Mouse (Mus musculus) kidney, adult 2 months (tissue): ENCODE measurements at regions not wholly inside any gene's neighbourhood (a gene's known extent, or its start where the extent isn't known, plus 50 kb on each side); places are given as distances from the start of the nearest gene placed in this dataset.

ENCODE experiments used
- DNase-seq: peaks from one replicate; pipeline ENCODE4 v3.0.0; 2021
- H3K27ac ChIP-seq: fragments of 200-500 bp; 2 replicates; pipeline ENCODE4 v1.5.1; 2012; ENCODE audit warnings: low read depth, low read length, control low read depth, inconsistent platforms; ENCODE audit not compliant: insufficient read depth
- H3K27me3 ChIP-seq: fragments of 200-500 bp; replicated peaks from 2 replicates; pipeline ENCODE4 v1.6.1; 2012; ENCODE audit warnings: mild to moderate bottlenecking, moderate library complexity, low read length, inconsistent platforms; ENCODE audit not compliant: control insufficient read depth, insufficient read depth
- H3K36me3 ChIP-seq: fragments of 200-500 bp; 2 replicates; pipeline ENCODE4 v1.6.1; 2012; ENCODE audit warnings: mild to moderate bottlenecking, moderate library complexity, low read length, inconsistent platforms; ENCODE audit not compliant: control insufficient read depth, insufficient read depth
- H3K4me1 ChIP-seq: fragments of 200-500 bp; 2 replicates; pipeline ENCODE4 v1.6.1; 2011; ENCODE audit warnings: low read length; ENCODE audit not compliant: control insufficient read depth, insufficient read depth
- H3K4me3 ChIP-seq: fragments of 200-500 bp; 2 replicates; pipeline ENCODE4 v1.5.1; 2011; ENCODE audit warnings: mild to moderate bottlenecking, low read depth, low read length, control low read depth; ENCODE audit not compliant: insufficient read depth
- CTCF ChIP-seq: fragments of 200-500 bp; conservative IDR thresholded peaks from 2 replicates; pipeline ENCODE4 v1.5.1; 2011; ENCODE audit warnings: low read depth, mild to moderate bottlenecking, control low read depth, low read length, moderate library complexity, mixed read lengths; ENCODE audit not compliant: insufficient read depth, insufficient read length
- POLR2A ChIP-seq: fragments of 200-500 bp; IDR thresholded peaks from one replicate; pipeline ENCODE4 v1.6.1; 2011; ENCODE audit warnings: low read depth, low read length, control low read depth
- WGBS: fragments of 180-500 bp; shearing (Covaris S2); methylation state at CpG from one replicate; pipeline ENCODE4 v1.1.7; 2018; 5-methylcytosine and 5-hydroxymethylcytosine counted together

- peak overlapping the region; percentile 0; the same call in 1 of the 2 replicates for H3K27ac ChIP-seq
- H3K4me1 ChIP-seq = no peaks in the 10 kb centered on the region
- peak; percentile 58 for DNase-seq
- H3K36me3 ChIP-seq = no peaks in the 10 kb centered on the region
- no peaks in the 10 kb centered on the region for H3K27me3 ChIP-seq
- no peak for TF ChIP-seq POLR2A
- no peak for TF ChIP-seq CTCF
- 47% methylated on average over 6 of the region's 6 CpGs for WGBS
- H3K4me3 ChIP-seq = no peak overlapping the region
These were observed 362.2 kb upstream of the Adgrl2 start for GRCm38 (mm10) chr3:149352546-149352945.

GRCm38 (mm10) chr3:149349731-149350130 lies 359.4 kb upstream of the Adgrl2 start:
- Histone ChIP-seq H3K4me3 (no peak overlapping the region), H3K27ac (no peak overlapping the region), H3K4me1 (no peaks in the 10 kb centered on the region), H3K36me3 (no peaks in the 10 kb centered on the region), H3K27me3 (no peaks in the 10 kb centered on the region)
- no peak for DNase-seq
- 37% methylated on average over 6 of the region's 6 CpGs for WGBS
- TF ChIP-seq CTCF (no peak), POLR2A (no peak)

GRCm38 (mm10) chr3:149349211-149349697 lies 358.9 kb upstream of the Adgrl2 start:
- WGBS = 29% methylated on average over 9 of the region's 9 CpGs
- Histone ChIP-seq H3K27me3 (no peaks in the 10 kb centered on the region), H3K27ac (peak overlapping the region; percentile 41), H3K36me3 (no peaks in the 10 kb centered on the region), H3K4me3 (no peak overlapping the region), H3K4me1 (no peaks in the 10 kb centered on the region)
- TF ChIP-seq CTCF (peak; percentile 89), POLR2A (no peak)
- peak; percentile 84 for DNase-seq

GRCm38 (mm10) chr3:149348459-149348971 lies 358.2 kb upstream of the Adgrl2 start:
- WGBS = 59% methylated on average over 1 of the region's 1 CpGs
- H3K27ac ChIP-seq = peak overlapping the region; percentile 46
- no peaks in the 10 kb centered on the region for H3K36me3 ChIP-seq
- TF ChIP-seq CTCF = no peak
- TF ChIP-seq POLR2A = no peak
- DNase-seq = no peak
- no peaks in the 10 kb centered on the region for H3K27me3 ChIP-seq
- H3K4me1 ChIP-seq = no peaks in the 10 kb centered on the region
- H3K4me3 ChIP-seq = no peak overlapping the region

GRCm38 (mm10) chr3:149347241-149347992 lies 357.1 kb upstream of the Adgrl2 start:
- no peak overlapping the region for H3K4me3 ChIP-seq
- TF ChIP-seq POLR2A (no peak), CTCF (no peak)
- 61% methylated on average over 6 of the region's 6 CpGs for WGBS
- no peaks in the 10 kb centered on the region for H3K36me3 ChIP-seq
- H3K27ac ChIP-seq = no peak overlapping the region
- H3K27me3 ChIP-seq = no peaks in the 10 kb centered on the region
- peak; percentile 70 for DNase-seq
- H3K4me1 ChIP-seq = no peaks in the 10 kb centered on the region

- Histone ChIP-seq H3K4me3 (no peak overlapping the region), H3K27ac (no peak overlapping the region), H3K27me3 (no peaks in the 10 kb centered on the region), H3K4me1 (no peaks in the 10 kb centered on the region), H3K36me3 (no peaks in the 10 kb centered on the region)
- DNase-seq = no peak
- 92% methylated on average over 6 of the region's 6 CpGs for WGBS
- TF ChIP-seq CTCF = no peak
These were observed 352.2 kb upstream of the Adgrl2 start for GRCm38 (mm10) chr3:149342511-149342910.

GRCm38 (mm10) chr3:149339374-149339753 lies 349.0 kb upstream of the Adgrl2 start:
- Histone ChIP-seq H3K4me1 (no peaks in the 10 kb centered on the region), H3K36me3 (no peaks in the 10 kb centered on the region), H3K27ac (no peak overlapping the region), H3K4me3 (no peak overlapping the region), H3K27me3 (no peaks in the 10 kb centered on the region)
- WGBS = 93% methylated on average over 3 of the region's 3 CpGs
- TF ChIP-seq CTCF (no peak), POLR2A (no peak)
- DNase-seq = no peak
